Mouse (Mus musculus) gastrocnemius, postnatal 14 days (tissue): Measurements from ENCODE around the gene Ocrl. TPM values are rescaled to one million over a fixed set of nuclear protein-coding genes. Genes with fewer than 3 reads are reported as not detected.
A peak's percentile ranks its signal among the peaks of the same experiment; 100 is the strongest.

Experiments
- DNase-seq: peaks from one replicate; pipeline ENCODE4 v3.0.0; 2021; ENCODE audit warnings: mixed read lengths
- intact Hi-C: fragments of 180-260 bp; cut with DNase I; formaldehyde crosslinking; loops from one replicate; pipeline ENCODE4 v1.15.1; 2025; ENCODE audit warnings: low total_unique reads
- long read RNA-seq, 2 experiments: library from polyadenylated mRNA; stranded (forward); transcript quantifications; one replicate each; pipeline ENCODE4 v2.0.0; 2021
- total RNA-seq, 2 experiments: library from RNA; stranded (reverse); gene quantifications; 2 replicates each; pipeline ENCODE4 v1.2.3; 2021

Ocrl gene
- 10 to 100 TPM in 1 of 2 experiments, 1 to 10 TPM in 1; 6.8 to 13.5 TPM for total RNA-seq
- long read RNA-seq, experiment 1, partial matches to known transcripts = 2 of 4 reads
- long read RNA-seq, experiment 1, other reads (novel, unspliced or antisense) = 2 of 4 reads
- long read RNA-seq, experiment 2, full-length matches to known transcripts = 1 of 4 reads
- long read RNA-seq, experiment 2, partial matches to known transcripts = 0 of 4 reads
- long read RNA-seq, experiment 2, other reads (novel, unspliced or antisense) = 3 of 4 reads

- intact Hi-C loops = no loop called here
- DNase-seq = peak; percentile 67
Measured at GRCm38 (mm10) chrX:47912306-47912792, at the start of gene Ocrl. Gene Ocrl, plus strand, starts transcription at chrX:47912387.

GRCm38 (mm10) chrX:47880052-47880451 is 32.1 kb upstream of the Ocrl start:
- intact Hi-C loops = no loop called here
- peak; percentile 42 for DNase-seq

DNA sequence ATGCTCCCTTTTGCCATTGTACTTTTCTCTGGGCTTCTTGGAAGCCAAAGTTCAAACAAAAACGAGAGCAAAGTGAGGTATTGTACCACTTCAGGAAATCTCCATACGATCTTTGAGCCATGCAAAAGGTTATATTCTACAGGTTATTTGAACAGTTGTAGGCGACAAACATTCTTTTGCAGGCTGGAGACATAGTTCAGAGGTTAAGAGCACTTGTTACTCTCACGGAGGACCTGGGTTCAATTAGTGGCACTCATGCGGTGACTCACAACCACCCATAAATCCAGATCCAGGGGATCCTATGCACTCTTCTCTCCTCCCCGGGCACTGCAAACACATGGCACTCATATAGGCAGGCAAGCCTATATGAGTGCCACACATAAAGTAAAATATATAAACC is 29.4 kb upstream of the Ocrl start:
- intact Hi-C loops = no loop called here
- DNase-seq = no peak

DNA sequence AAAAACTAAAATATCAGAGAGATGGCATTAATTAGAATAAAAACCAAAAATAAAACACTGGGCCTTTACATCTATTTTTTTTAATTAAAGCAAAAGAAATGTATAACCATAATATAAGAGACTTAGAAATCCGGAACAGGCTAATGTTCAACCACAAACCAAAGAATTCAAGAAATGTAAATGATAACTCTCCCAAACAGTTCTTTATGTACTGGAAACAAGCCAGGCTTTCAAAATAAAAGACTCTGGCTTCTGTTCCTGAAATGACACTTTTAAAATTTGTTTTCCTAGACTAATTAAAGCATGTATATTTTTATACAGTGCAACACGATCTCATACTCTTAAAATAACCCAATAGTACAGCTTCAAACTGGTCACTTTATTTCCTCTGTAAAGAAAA is 24.8 kb upstream of the Ocrl start:
- no peak for DNase-seq
- intact Hi-C loops = no loop called here

DNA sequence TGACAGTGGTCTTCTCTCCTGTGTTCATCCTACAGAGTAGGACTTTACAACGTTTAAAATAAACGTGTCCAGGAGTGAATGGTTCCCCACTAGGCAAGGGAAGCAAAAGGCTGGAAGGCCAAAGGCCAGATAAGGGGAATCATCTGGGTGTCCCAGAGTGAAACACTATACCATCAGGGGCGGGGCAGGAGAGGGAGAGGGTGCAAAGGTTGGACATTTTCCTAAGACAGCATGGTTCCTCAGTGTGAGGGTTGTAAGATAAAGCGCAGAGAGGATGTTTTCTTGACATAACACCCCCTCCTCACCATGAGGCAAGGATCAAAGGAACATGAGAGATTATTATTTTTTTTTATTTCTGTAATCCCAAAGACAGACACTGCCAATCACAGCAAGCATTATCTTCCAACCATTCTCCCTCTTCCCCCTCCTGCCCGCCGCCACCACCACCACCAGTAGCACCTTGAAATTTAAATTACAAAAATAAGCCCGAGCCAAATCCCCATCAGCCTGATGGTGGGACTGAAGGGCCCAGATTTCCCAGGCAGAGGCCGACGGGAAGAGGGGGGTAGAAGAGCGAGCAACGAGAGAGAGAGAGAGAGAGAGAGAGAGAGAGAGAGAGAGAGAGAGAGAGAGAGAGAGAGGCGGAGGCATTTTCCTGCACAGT is 20.8 kb upstream of the Ocrl start:
- no peak for DNase-seq
- intact Hi-C loops = no loop called here

- no peak for DNase-seq
- intact Hi-C loops = no loop called here
Measured at GRCm38 (mm10) chrX:47891907-47892430, 20.2 kb upstream of the Ocrl start.

DNA sequence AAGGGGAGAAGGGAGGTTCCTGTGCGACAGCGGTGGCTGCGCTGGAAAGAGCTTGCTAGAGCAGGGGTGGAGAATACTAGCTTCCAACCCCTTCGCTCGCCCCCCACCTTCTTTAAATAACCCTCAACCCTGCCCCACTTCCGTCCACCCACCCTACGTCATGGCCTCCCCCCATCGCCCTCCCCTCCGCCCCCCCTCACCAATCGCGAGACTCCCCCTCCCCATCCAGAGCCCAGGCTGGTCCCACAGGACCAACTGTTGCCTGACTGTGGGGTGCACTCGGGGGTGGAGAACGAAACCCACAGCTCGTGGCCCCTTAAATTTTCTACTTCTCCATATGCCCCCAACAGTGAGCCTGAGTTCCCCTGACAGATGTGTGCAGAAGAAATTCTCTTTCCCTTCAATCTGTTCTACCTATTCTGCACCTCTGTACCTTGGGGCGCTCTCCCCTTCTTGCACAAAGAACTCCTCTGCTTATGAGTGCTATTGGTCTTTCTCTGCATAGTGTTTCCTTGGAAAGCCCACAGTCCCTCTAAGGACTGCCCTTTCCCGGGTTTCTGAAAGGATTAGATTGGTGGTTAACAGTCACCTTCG is 19.7 kb upstream of the Ocrl start, which contains the start of gene Smarca1:
Gene Smarca1, minus strand, starts transcription at position 544 of the 594 bp plus-strand sequence.
- intact Hi-C loops = no loop called here
- no peak for DNase-seq

- intact Hi-C loops = no loop called here
- peak; percentile 8 for DNase-seq
Measured at GRCm38 (mm10) chrX:47912904-47913542, 836 bp downstream of the Ocrl start.

- no peak for DNase-seq
- intact Hi-C loops = no loop called here
Measured at GRCm38 (mm10) chrX:47913543-47913938, 1.4 kb downstream of the Ocrl start.

DNA sequence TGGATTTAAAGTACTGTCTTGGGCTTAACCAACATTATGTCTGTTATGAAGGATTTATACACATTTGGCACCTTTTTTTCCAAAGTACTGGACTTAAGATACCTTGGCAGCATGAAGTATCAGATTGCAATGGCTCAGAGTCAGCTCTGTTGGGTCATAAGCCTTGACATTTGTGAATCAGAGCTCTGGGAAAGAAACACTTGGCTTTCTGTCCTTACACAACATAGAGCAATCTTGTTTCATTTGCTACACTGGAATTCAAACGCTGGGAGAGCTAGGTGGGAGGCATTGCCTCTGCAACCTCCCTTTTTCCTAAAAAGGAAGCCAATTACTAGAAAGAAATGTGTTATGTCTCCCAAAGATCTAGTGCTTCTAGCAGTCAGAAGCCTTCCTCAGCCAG is 4.6 kb downstream of the Ocrl start:
- DNase-seq = no peak
- intact Hi-C loops = no loop called here

GRCm38 (mm10) chrX:47920541-47920940 is 8.4 kb downstream of the Ocrl start:
- intact Hi-C loops = no loop called here

GRCm38 (mm10) chrX:47927981-47928380 is 15.8 kb downstream of the Ocrl start:
- intact Hi-C loops = no loop called here
- DNase-seq = no peak

More at GRCm38 (mm10) chrX:47920541-47920940, 8.4 kb downstream of the Ocrl start:
- no peak for DNase-seq

GRCm38 (mm10) chrX:47930449-47930848 is 18.3 kb downstream of the Ocrl start:
- no peak for DNase-seq
- intact Hi-C loops = no loop called here

DNA sequence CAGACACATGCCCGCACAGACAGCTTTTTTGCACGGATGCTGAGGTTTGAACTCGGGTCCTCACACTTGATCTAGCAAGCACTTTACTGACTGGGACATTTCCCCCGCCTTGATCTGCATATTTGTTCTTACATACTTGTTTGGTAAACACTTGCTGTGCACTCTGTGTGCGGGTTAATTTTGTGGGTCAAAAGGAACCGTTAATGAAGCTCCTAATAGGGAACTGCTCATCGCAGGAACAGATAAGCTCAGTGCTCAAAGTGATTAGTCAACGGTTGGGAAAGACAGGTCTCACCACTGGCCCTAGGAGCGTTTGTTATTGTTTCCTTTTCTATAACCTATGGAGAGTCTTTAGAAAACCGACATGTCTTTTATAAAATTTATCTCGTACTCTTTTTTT is 22.2 kb downstream of the Ocrl start:
- intact Hi-C loops = no loop called here

GRCm38 (mm10) chrX:47936885-47937284 is 24.7 kb downstream of the Ocrl start:
- no peak for DNase-seq

More for the DNA sequence above, 22.2 kb downstream of the Ocrl start:
- DNase-seq = no peak

GRCm38 (mm10) chrX:47937740-47938139 is 25.6 kb downstream of the Ocrl start:
- peak; percentile 22 for DNase-seq
- intact Hi-C loops = no loop called here

More at GRCm38 (mm10) chrX:47936885-47937284, 24.7 kb downstream of the Ocrl start:
- intact Hi-C loops = no loop called here

- intact Hi-C loops = no loop called here
Measured at GRCm38 (mm10) chrX:47949729-47950128, 37.5 kb downstream of the Ocrl start.

GRCm38 (mm10) chrX:47962579-47962978 is 50.4 kb downstream of the Ocrl start:
- intact Hi-C loops = no loop called here
- DNase-seq = no peak

More at GRCm38 (mm10) chrX:47949729-47950128, 37.5 kb downstream of the Ocrl start:
- DNase-seq = no peak

GRCm38 (mm10) chrX:47970371-47970770 is 58.2 kb downstream of the Ocrl start:
- intact Hi-C loops = no loop called here
- DNase-seq = no peak

GRCm38 (mm10) chrX:47970864-47971263 is 58.7 kb downstream of the Ocrl start:
- no peak for DNase-seq
- intact Hi-C loops = no loop called here
